Mouse (Mus musculus) embryo, embryonic 9.5 days (tissue): ENCODE data around the gene Olfr603.
"Not testable (repeated sequence)": the region's sequence is repeated elsewhere in the genome, so short reads cannot be mapped to it uniquely, and the experiment has no call there.

Experiments used
- DNase-seq: peaks from one replicate; pipeline ENCODE4 v3.0.0-alpha.2; 2017; ENCODE audit errors: extremely low spot score

Gene Olfr603

GRCm38 (mm10) chr7:103386077-103386476 is at the start of gene Olfr603:
Gene Olfr603 (minus strand): TSS chr7:103386177.
- no peak for DNase-seq

GRCm38 (mm10) chr7:103414772-103415171 is 28.8 kb upstream of the Olfr603 start, which contains the start of gene Usp17lc:
Gene Usp17lc (plus strand): TSS chr7:103415072.
- not testable (repeated sequence) for DNase-seq

DNA sequence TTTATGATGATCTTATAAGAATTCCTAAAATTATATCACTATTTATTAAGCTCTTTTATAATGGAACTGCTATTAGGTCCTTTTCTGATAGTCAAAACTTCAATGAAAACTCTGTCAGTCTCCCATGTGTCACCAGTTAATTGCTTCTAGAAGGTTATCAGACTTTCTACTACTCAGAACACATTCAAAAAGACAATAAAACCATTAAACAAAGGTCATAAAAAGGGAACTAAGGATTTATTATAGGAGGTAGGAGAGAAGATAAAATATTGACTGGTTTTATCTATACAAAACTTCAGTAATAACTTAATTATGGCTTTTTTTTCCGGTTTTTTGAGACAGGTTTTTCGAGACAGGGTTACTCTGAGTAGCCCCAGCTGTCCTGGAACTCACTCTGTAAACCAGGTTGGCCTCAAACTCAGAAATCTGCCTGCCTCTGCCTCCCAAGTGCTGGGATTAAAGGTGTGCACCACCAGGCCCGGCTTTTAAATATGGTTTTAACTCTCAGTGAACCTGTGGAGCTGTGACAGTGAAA is 20.6 kb upstream of the Olfr603 start:
- DNase-seq = not testable (repeated sequence)

GRCm38 (mm10) chr7:103398981-103399380 is 13.0 kb upstream of the Olfr603 start:
- no peak for DNase-seq

DNA sequence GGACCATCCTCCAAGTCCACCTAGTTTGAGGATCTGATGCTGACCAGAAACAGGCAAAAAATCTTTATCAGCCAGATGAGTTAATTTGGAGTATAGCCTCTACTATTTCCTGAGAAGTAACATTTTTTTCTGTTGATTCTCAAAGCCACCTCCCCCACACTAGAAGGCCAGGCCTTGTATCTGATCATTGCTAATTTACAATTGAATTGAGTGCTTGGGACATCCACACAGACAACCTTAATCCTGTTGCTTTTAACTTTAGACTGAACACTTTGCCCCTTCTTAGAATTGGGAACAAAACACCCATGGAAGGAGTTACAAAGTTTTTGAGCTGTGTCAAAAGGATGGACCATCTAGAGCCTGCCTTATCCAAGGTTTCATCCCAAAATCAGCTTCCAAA is 11.8 kb upstream of the Olfr603 start:
- no peak for DNase-seq

DNA sequence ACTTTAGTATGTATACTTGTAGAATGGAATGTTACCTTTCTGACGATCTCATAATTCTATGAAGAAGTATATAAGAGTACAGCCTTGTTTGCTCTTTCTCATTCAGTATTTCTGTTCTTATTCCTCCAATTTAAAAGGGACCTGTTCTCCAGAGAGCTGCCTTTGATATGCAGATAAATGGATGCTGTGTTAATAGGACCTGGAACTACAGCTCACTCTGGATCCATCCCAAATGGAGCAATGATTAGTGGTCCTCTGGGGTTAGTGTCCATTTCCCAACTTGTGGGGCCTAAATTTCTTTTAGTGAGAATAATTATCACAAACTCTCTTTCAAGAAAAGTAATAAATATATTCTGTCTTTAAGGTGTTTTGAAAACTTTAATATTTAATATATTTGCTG is 23.4 kb downstream of the Olfr603 start, which contains the start of gene Olfr601:
TSS of gene Olfr601 (minus strand) at position 101 of the 400 bp plus-strand sequence.
- DNase-seq = no peak

- DNase-seq = no peak
Measured at GRCm38 (mm10) chr7:103349569-103349968, 36.4 kb downstream of the Olfr603 start, which contains the start of gene Olfr600. Gene Olfr600 (minus strand): TSS chr7:103349669.

- DNase-seq = no peak
Measured at GRCm38 (mm10) chr7:103335617-103336016, 50.4 kb downstream of the Olfr603 start, which contains the start of gene Olfr599. Gene Olfr599 (plus strand): TSS chr7:103335917.
